ENCODE assay signal across 8 mouse cellular contexts in genomic region chr6:34193708-34194475, GRCm38 (mm10). TPM values are rescaled to one million over a fixed set of nuclear protein-coding genes. Genes with fewer than 3 reads are reported as not detected.
A peak's percentile ranks its signal among the peaks of the same experiment; 100 is the strongest.
DNase-seq lines count a peak whose midpoint lies in the region; ATAC-seq lines count a peak whose summit lies in the region.

No protein-coding gene starts in this region.

- no peak overlapping the region for H3K9ac ChIP-seq in intestine, embryonic 16.5 days (ENCODE audit: low read depth, low read length)
- no peak overlapping the region for H3K9ac ChIP-seq in midbrain, embryonic 12.5 days (replicated peaks)

- H3K4me1 ChIP-seq in intestine, embryonic 16.5 days (ENCODE audit: control insufficient read depth, insufficient read depth, low read length) = no peaks in the 10 kb centered on the region
- H3K4me1 ChIP-seq in midbrain, embryonic 12.5 days = no peaks in the 10 kb centered on the region

- 49% methylated on average over 12 of the region's 12 CpGs for WGBS in intestine, embryonic 16.5 days
- 37% methylated on average over 12 of the region's 12 CpGs for WGBS in midbrain, embryonic 12.5 days

- no peaks in the 10 kb centered on the region for H3K9me3 ChIP-seq in intestine, embryonic 16.5 days (ENCODE audit: control insufficient read depth, low read length)
- H3K9me3 ChIP-seq in midbrain, embryonic 12.5 days = peaks cover 5% of the 10 kb centered on the region; the same call in 1 of the 2 replicates

- no peaks in the 10 kb centered on the region for H3K27me3 ChIP-seq in intestine, embryonic 16.5 days (replicated peaks; ENCODE audit: control insufficient read depth, insufficient read depth, low read length)
- H3K27me3 ChIP-seq in midbrain, embryonic 12.5 days = no peaks in the 10 kb centered on the region

- peak; percentile 56; the same call in 1 of the 2 replicates for ATAC-seq in intestine, embryonic 16.5 days
- ATAC-seq in midbrain, embryonic 12.5 days (ENCODE audit: low FRiP score, low read depth) = peak; percentile 86

- no peaks in the 10 kb centered on the region for H3K36me3 ChIP-seq in intestine, embryonic 16.5 days (ENCODE audit: control insufficient read depth, insufficient read depth, low read length)
- no peaks in the 10 kb centered on the region for H3K36me3 ChIP-seq in midbrain, embryonic 12.5 days

- DNase-seq in layer of hippocampus, adult 11-12 months (ENCODE audit: low spot score) = peak; percentile 60
- DNase-seq in layer of hippocampus, adult 9-10 months (ENCODE audit: low spot score) = no peak
- DNase-seq in cerebellum, adult 9-10 months = peak; percentile 21
- DNase-seq in forelimb bud, embryonic 11.5 days (ENCODE audit: low read depth, low spot score) = peak; percentile 76
- DNase-seq in left cerebral cortex, postnatal 36 days (ENCODE audit: low spot score in 2 of 2) = peak; percentile 31 to 47
- DNase-seq in right cerebral cortex, postnatal 36 days (ENCODE audit: low spot score in 2 of 2) = peak; percentile 17 to 26

- no peak overlapping the region for H3K27ac ChIP-seq in intestine, embryonic 16.5 days (ENCODE audit: low read length)
- H3K27ac ChIP-seq in midbrain, embryonic 12.5 days (replicated peaks) = peak overlapping the region; percentile 40

- H3K4me2 ChIP-seq in intestine, embryonic 16.5 days (ENCODE audit: low read depth, low read length) = no peak overlapping the region
- H3K4me2 ChIP-seq in midbrain, embryonic 12.5 days (replicated peaks) = no peak overlapping the region; the same call in 1 of the 2 replicates

- intact Hi-C loops in left cerebral cortex, postnatal 36 days (cut with DNase I) = loop anchor here (5.0 kb wide), 1 partner anchor 262 kb away; no protein-coding TSS in a partner anchor

- H3K4me3 ChIP-seq in intestine, embryonic 16.5 days (ENCODE audit: low read length) = no peak overlapping the region
- H3K4me3 ChIP-seq in midbrain, embryonic 12.5 days = no peak overlapping the region

RNA-seq across cellular contexts. Expression of gene Slc35b4, which starts 17.0 kb away (rescaled TPM):
- 34.4 and 38.6 TPM in 2 replicates for polyA plus RNA-seq in intestine, embryonic 16.5 days (2015; fragmentation: Nextera tagmentation; extraction: Ambion mirVana)
- total RNA-seq in left cerebral cortex, postnatal 36 days (2021) = 10 to 100 TPM; 58.9 to 59.3 TPM
- polyA plus RNA-seq in midbrain, embryonic 12.5 days (2016; fragmentation: Nextera tagmentation; extraction: Ambion mirVana) = 42.9 and 46.0 TPM in 2 replicates
